Mouse (Mus musculus): ENCODE results near the gene 6030408B16Rik. TPM values are rescaled to one million over a fixed set of nuclear protein-coding genes. Genes with fewer than 3 reads are reported as not detected.
"Not testable (repeated sequence)": the region's sequence is repeated elsewhere in the genome, so short reads cannot be mapped to it uniquely, and the experiment has no call there.

The 6030408B16Rik gene
- polyA plus RNA-seq, 1 experiment from 2014 or later = 0.15 TPM

GRCm38 (mm10) chr15:101318889-101319765 lies 26.1 kb downstream of the 6030408B16Rik start:
- Histone ChIP-seq H3K27ac (replicated peaks) (no peak overlapping the region), H3K4me2 (replicated peaks) (no peak overlapping the region), H3K27me3 (no peaks in the 10 kb centered on the region), H3K36me3 (no peaks in the 10 kb centered on the region), H3K9ac (replicated peaks) (no peak overlapping the region), H3K4me3 (no peak overlapping the region), H3K9me3 (0 out of 2 replicates have a peak, but pooled peaks cover 3% of the 10 kb centered on the region), H3K4me1 (peaks cover 12% of the 10 kb centered on the region; the same call in 1 of the 2 replicates)
- WGBS = 74% methylated on average over 14 of the region's 14 CpGs
- no peak for ATAC-seq (ENCODE audit: low FRiP score, low read depth)

- 0 out of 2 replicates have a peak, but pooled peaks cover 3% of the 10 kb centered on the region for H3K9me3 ChIP-seq
- no peak overlapping the region for H3K4me3 ChIP-seq
- 83% methylated on average over 6 of the region's 6 CpGs for WGBS
- peaks cover 12% of the 10 kb centered on the region; the same call in 1 of the 2 replicates for H3K4me1 ChIP-seq
- no peak for ATAC-seq (ENCODE audit: low FRiP score, low read depth)
- no peaks in the 10 kb centered on the region for H3K36me3 ChIP-seq
- H3K27me3 ChIP-seq = no peaks in the 10 kb centered on the region
- no peak overlapping the region for H3K9ac ChIP-seq (replicated peaks)
- no peak overlapping the region for H3K27ac ChIP-seq (replicated peaks)
- no peak overlapping the region for H3K4me2 ChIP-seq (replicated peaks)
Observed at GRCm38 (mm10) chr15:101320010-101320617, 27.1 kb downstream of the 6030408B16Rik start.

GRCm38 (mm10) chr15:101320618-101321041 lies 27.6 kb downstream of the 6030408B16Rik start:
- WGBS = 73% methylated on average over 6 of the region's 6 CpGs

GRCm38 (mm10) chr15:101321126-101321525 lies 28.1 kb downstream of the 6030408B16Rik start:
- H3K36me3 ChIP-seq = no peaks in the 10 kb centered on the region
- no peak overlapping the region for H3K9ac ChIP-seq (replicated peaks)
- H3K27me3 ChIP-seq = no peaks in the 10 kb centered on the region
- no peaks in the 10 kb centered on the region for H3K9me3 ChIP-seq
- 80% methylated on average over 5 of the region's 5 CpGs for WGBS
- H3K4me3 ChIP-seq = no peak overlapping the region
- H3K4me1 ChIP-seq = peaks cover 6% of the 10 kb centered on the region; the same call in 1 of the 2 replicates
- ATAC-seq (ENCODE audit: low FRiP score, low read depth) = no peak
- no peak overlapping the region for H3K27ac ChIP-seq (replicated peaks)
- H3K4me2 ChIP-seq (replicated peaks) = no peak overlapping the region

More at GRCm38 (mm10) chr15:101320618-101321041, 27.6 kb downstream of the 6030408B16Rik start:
- H3K4me3 ChIP-seq = no peak overlapping the region
- H3K9me3 ChIP-seq = no peaks in the 10 kb centered on the region
- H3K4me1 ChIP-seq = peaks cover 9% of the 10 kb centered on the region; the same call in 1 of the 2 replicates
- H3K27ac ChIP-seq (replicated peaks) = no peak overlapping the region
- no peak overlapping the region for H3K9ac ChIP-seq (replicated peaks)
- no peaks in the 10 kb centered on the region for H3K36me3 ChIP-seq
- H3K4me2 ChIP-seq (replicated peaks) = no peak overlapping the region
- no peak for ATAC-seq (ENCODE audit: low FRiP score, low read depth)
- H3K27me3 ChIP-seq = no peaks in the 10 kb centered on the region

GRCm38 (mm10) chr15:101322106-101322505 lies 29.1 kb downstream of the 6030408B16Rik start:
- H3K27ac ChIP-seq (replicated peaks) = no peak overlapping the region
- H3K4me2 ChIP-seq (replicated peaks) = no peak overlapping the region
- 86% methylated on average over 5 of the region's 5 CpGs for WGBS
- ATAC-seq (ENCODE audit: low FRiP score, low read depth) = no peak
- H3K9me3 ChIP-seq = no peaks in the 10 kb centered on the region
- no peak overlapping the region for H3K4me3 ChIP-seq
- H3K4me1 ChIP-seq = no peaks in the 10 kb centered on the region
- no peaks in the 10 kb centered on the region for H3K27me3 ChIP-seq
- no peaks in the 10 kb centered on the region for H3K36me3 ChIP-seq
- H3K9ac ChIP-seq (replicated peaks) = no peak overlapping the region

GRCm38 (mm10) chr15:101322640-101323039 lies 29.6 kb downstream of the 6030408B16Rik start:
- Histone ChIP-seq H3K36me3 (no peaks in the 10 kb centered on the region), H3K4me3 (no peak overlapping the region), H3K27me3 (no peaks in the 10 kb centered on the region), H3K27ac (replicated peaks) (no peak overlapping the region), H3K4me2 (replicated peaks) (no peak overlapping the region), H3K9ac (replicated peaks) (no peak overlapping the region), H3K9me3 (no peaks in the 10 kb centered on the region), H3K4me1 (no peaks in the 10 kb centered on the region)
- 89% methylated on average over 7 of the region's 7 CpGs for WGBS
- no peak for ATAC-seq (ENCODE audit: low FRiP score, low read depth)

GRCm38 (mm10) chr15:101323511-101323910 lies 30.5 kb downstream of the 6030408B16Rik start:
- WGBS = 93% methylated on average over 5 of the region's 5 CpGs
- no peak overlapping the region for H3K4me3 ChIP-seq
- H3K27me3 ChIP-seq = no peaks in the 10 kb centered on the region
- H3K27ac ChIP-seq (replicated peaks) = no peak overlapping the region
- ATAC-seq (ENCODE audit: low FRiP score, low read depth) = no peak
- no peak overlapping the region for H3K9ac ChIP-seq (replicated peaks)
- H3K9me3 ChIP-seq = no peaks in the 10 kb centered on the region
- H3K4me2 ChIP-seq (replicated peaks) = no peak overlapping the region
- no peaks in the 10 kb centered on the region for H3K4me1 ChIP-seq
- no peaks in the 10 kb centered on the region for H3K36me3 ChIP-seq

- H3K4me1 ChIP-seq; H3K9ac ChIP-seq (replicated peaks); H3K36me3 ChIP-seq; H3K27ac ChIP-seq (replicated peaks); H3K4me3 ChIP-seq; ATAC-seq (ENCODE audit: low FRiP score, low read depth); H3K27me3 ChIP-seq; H3K4me2 ChIP-seq (replicated peaks); H3K9me3 ChIP-seq: not testable (repeated sequence)
Observed at GRCm38 (mm10) chr15:101324409-101324808, 31.4 kb downstream of the 6030408B16Rik start.

GRCm38 (mm10) chr15:101325991-101326534 lies 33.1 kb downstream of the 6030408B16Rik start:
- 34% methylated on average over 10 of the region's 10 CpGs for WGBS
- H3K4me1 ChIP-seq = no peaks in the 10 kb centered on the region
- no peaks in the 10 kb centered on the region for H3K9me3 ChIP-seq
- no peak overlapping the region for H3K4me3 ChIP-seq
- no peak overlapping the region for H3K4me2 ChIP-seq (replicated peaks)
- no peak overlapping the region for H3K27ac ChIP-seq (replicated peaks)
- H3K9ac ChIP-seq (replicated peaks) = no peak overlapping the region
- H3K36me3 ChIP-seq = no peaks in the 10 kb centered on the region
- ATAC-seq (ENCODE audit: low FRiP score, low read depth) = no peak
- H3K27me3 ChIP-seq = no peaks in the 10 kb centered on the region

GRCm38 (mm10) chr15:101327282-101327681 lies 34.3 kb downstream of the 6030408B16Rik start:
- ATAC-seq (ENCODE audit: low FRiP score, low read depth) = no peak
- WGBS = 5% methylated on average over 6 of the region's 6 CpGs

GRCm38 (mm10) chr15:101328876-101329563 lies 36.0 kb downstream of the 6030408B16Rik start:
- 68% methylated on average over 3 of the region's 3 CpGs for WGBS
- Histone ChIP-seq H3K36me3 (no peaks in the 10 kb centered on the region), H3K27ac (replicated peaks) (no peak overlapping the region), H3K27me3 (no peaks in the 10 kb centered on the region), H3K9ac (replicated peaks) (no peak overlapping the region), H3K4me3 (no peak overlapping the region), H3K9me3 (no peaks in the 10 kb centered on the region), H3K4me1 (no peaks in the 10 kb centered on the region), H3K4me2 (replicated peaks) (no peak overlapping the region)
- no peak for ATAC-seq (ENCODE audit: low FRiP score, low read depth)

More at GRCm38 (mm10) chr15:101327282-101327681, 34.3 kb downstream of the 6030408B16Rik start:
- H3K4me3 ChIP-seq = no peak overlapping the region
- no peaks in the 10 kb centered on the region for H3K27me3 ChIP-seq
- no peaks in the 10 kb centered on the region for H3K9me3 ChIP-seq
- H3K4me1 ChIP-seq = no peaks in the 10 kb centered on the region
- H3K27ac ChIP-seq (replicated peaks) = no peak overlapping the region
- H3K36me3 ChIP-seq = no peaks in the 10 kb centered on the region
- no peak overlapping the region for H3K9ac ChIP-seq (replicated peaks)
- H3K4me2 ChIP-seq (replicated peaks) = no peak overlapping the region

Measured in midbrain, embryonic 12.5 days (tissue).